Mouse (Mus musculus): ENCODE results near the gene Nus1. TPM values are rescaled to one million over a fixed set of nuclear protein-coding genes. Genes with fewer than 3 reads are reported as not detected.

Gene Nus1
- 12.0 and 14.3 TPM in 2 replicates for polyA plus RNA-seq (2014; fragmentation: Nextera tagmentation; extraction: Ambion mirVana)

- no peaks in the 10 kb centered on the region for H3K27me3 ChIP-seq (replicated peaks; ENCODE audit: control insufficient read depth, insufficient read depth, low read length)
- peaks cover 18% of the 10 kb centered on the region for H3K4me1 ChIP-seq (ENCODE audit: control insufficient read depth, insufficient read depth, low read length)
- under 1% methylated on average over 64 of the region's 79 CpGs for WGBS
- H3K4me3 ChIP-seq (ENCODE audit: low read depth, low read length): peak within 1 kb of the TSS; percentile 86
- ATAC-seq (peak; percentile 99), DNase-seq (ENCODE audit: low spot score) (peak; percentile 99)
- no peaks in the 10 kb centered on the region for H3K36me3 ChIP-seq (ENCODE audit: control insufficient read depth, insufficient read depth, low read length)
- H3K9ac ChIP-seq (ENCODE audit: low read length): peak within 1 kb of the TSS; percentile 93
- H3K4me2 ChIP-seq (ENCODE audit: low read length): peak within 1 kb of the TSS; percentile 72
- peak within 1 kb of the TSS; percentile 93 for H3K27ac ChIP-seq (ENCODE audit: low read depth, low read length)
- H3K9me3 ChIP-seq (replicated peaks; ENCODE audit: control insufficient read depth, low read length): no peaks in the 10 kb centered on the region
Measured at GRCm38 (mm10) chr10:52417299-52417997, at the start of gene Nus1. Gene Nus1, plus strand, starts transcription at chr10:52417547.

- no peaks in the 10 kb centered on the region for H3K4me1 ChIP-seq (ENCODE audit: control insufficient read depth, insufficient read depth, low read length)
- H3K9ac ChIP-seq (ENCODE audit: low read length): no peak overlapping the region
- H3K4me3 ChIP-seq (ENCODE audit: low read depth, low read length): no peak overlapping the region
- DNase-seq (ENCODE audit: low spot score) (no peak), ATAC-seq (no peak)
- H3K9me3 ChIP-seq (replicated peaks; ENCODE audit: control insufficient read depth, low read length): no peaks in the 10 kb centered on the region
- H3K27me3 ChIP-seq (replicated peaks; ENCODE audit: control insufficient read depth, insufficient read depth, low read length): no peaks in the 10 kb centered on the region
- H3K36me3 ChIP-seq (ENCODE audit: control insufficient read depth, insufficient read depth, low read length): no peaks in the 10 kb centered on the region
- 85% methylated on average over 4 of the region's 4 CpGs for WGBS
- no peak overlapping the region for H3K4me2 ChIP-seq (ENCODE audit: low read length)
- H3K27ac ChIP-seq (ENCODE audit: low read depth, low read length): no peak overlapping the region
Measured at GRCm38 (mm10) chr10:52368376-52368775, 49.0 kb upstream of the Nus1 start.

GRCm38 (mm10) chr10:52373834-52374233 lies 43.5 kb upstream of the Nus1 start:
- no peak overlapping the region for H3K4me2 ChIP-seq (ENCODE audit: low read length)
- ATAC-seq: no peak
- no peak for DNase-seq (ENCODE audit: low spot score)
- no peak overlapping the region for H3K9ac ChIP-seq (ENCODE audit: low read length)
- H3K27ac ChIP-seq (ENCODE audit: low read depth, low read length): no peak overlapping the region
- no peak overlapping the region for H3K4me3 ChIP-seq (ENCODE audit: low read depth, low read length)
- H3K9me3 ChIP-seq (replicated peaks; ENCODE audit: control insufficient read depth, low read length): no peaks in the 10 kb centered on the region
- H3K36me3 ChIP-seq (ENCODE audit: control insufficient read depth, insufficient read depth, low read length): no peaks in the 10 kb centered on the region
- H3K27me3 ChIP-seq (replicated peaks; ENCODE audit: control insufficient read depth, insufficient read depth, low read length): no peaks in the 10 kb centered on the region
- 87% methylated on average over 4 of the region's 4 CpGs for WGBS
- H3K4me1 ChIP-seq (ENCODE audit: control insufficient read depth, insufficient read depth, low read length): peaks cover 3% of the 10 kb centered on the region; the same call in 1 of the 2 replicates

- Histone ChIP-seq H3K36me3 (ENCODE audit: control insufficient read depth, insufficient read depth, low read length) (no peaks in the 10 kb centered on the region), H3K9ac (ENCODE audit: low read length) (no peak overlapping the region), H3K27ac (ENCODE audit: low read depth, low read length) (no peak overlapping the region), H3K4me2 (ENCODE audit: low read length) (no peak overlapping the region), H3K27me3 (replicated peaks; ENCODE audit: control insufficient read depth, insufficient read depth, low read length) (no peaks in the 10 kb centered on the region), H3K9me3 (replicated peaks; ENCODE audit: control insufficient read depth, low read length) (no peaks in the 10 kb centered on the region), H3K4me3 (ENCODE audit: low read depth, low read length) (no peak overlapping the region), H3K4me1 (ENCODE audit: control insufficient read depth, insufficient read depth, low read length) (peaks cover 10% of the 10 kb centered on the region)
- no peak for DNase-seq (ENCODE audit: low spot score)
- no peak for ATAC-seq
Measured at GRCm38 (mm10) chr10:52374651-52375050, 42.7 kb upstream of the Nus1 start.

- Histone ChIP-seq H3K4me3 (ENCODE audit: low read depth, low read length) (no peak overlapping the region), H3K9ac (ENCODE audit: low read length) (no peak overlapping the region), H3K9me3 (replicated peaks; ENCODE audit: control insufficient read depth, low read length) (no peaks in the 10 kb centered on the region), H3K27ac (ENCODE audit: low read depth, low read length) (no peak overlapping the region), H3K27me3 (replicated peaks; ENCODE audit: control insufficient read depth, insufficient read depth, low read length) (no peaks in the 10 kb centered on the region), H3K4me2 (ENCODE audit: low read length) (no peak overlapping the region), H3K4me1 (ENCODE audit: control insufficient read depth, insufficient read depth, low read length) (peaks cover 11% of the 10 kb centered on the region), H3K36me3 (ENCODE audit: control insufficient read depth, insufficient read depth, low read length) (no peaks in the 10 kb centered on the region)
- DNase-seq (ENCODE audit: low spot score): no peak
- ATAC-seq: no peak
- WGBS: 95% methylated on average over 2 of the region's 2 CpGs
Measured at GRCm38 (mm10) chr10:52376422-52376821, 40.9 kb upstream of the Nus1 start.

- H3K36me3 ChIP-seq (ENCODE audit: control insufficient read depth, insufficient read depth, low read length): no peaks in the 10 kb centered on the region
- no peak overlapping the region for H3K9ac ChIP-seq (ENCODE audit: low read length)
- no peaks in the 10 kb centered on the region for H3K27me3 ChIP-seq (replicated peaks; ENCODE audit: control insufficient read depth, insufficient read depth, low read length)
- 94% methylated on average over 2 of the region's 2 CpGs for WGBS
- no peak for DNase-seq (ENCODE audit: low spot score)
- H3K4me2 ChIP-seq (ENCODE audit: low read length): no peak overlapping the region
- H3K4me3 ChIP-seq (ENCODE audit: low read depth, low read length): no peak overlapping the region
- no peaks in the 10 kb centered on the region for H3K9me3 ChIP-seq (replicated peaks; ENCODE audit: control insufficient read depth, low read length)
- H3K27ac ChIP-seq (ENCODE audit: low read depth, low read length): no peak overlapping the region
- ATAC-seq: no peak
- peaks cover 11% of the 10 kb centered on the region for H3K4me1 ChIP-seq (ENCODE audit: control insufficient read depth, insufficient read depth, low read length)
Measured at GRCm38 (mm10) chr10:52377813-52378212, 39.5 kb upstream of the Nus1 start.

GRCm38 (mm10) chr10:52381321-52381801 lies 36.0 kb upstream of the Nus1 start:
- 0% methylated on average over 19 of the region's 19 CpGs for WGBS
- ATAC-seq (peak; percentile 11), DNase-seq (ENCODE audit: low spot score) (peak; percentile 49)
- Histone ChIP-seq H3K4me3 (ENCODE audit: low read depth, low read length) (peak overlapping the region; percentile 91), H3K36me3 (ENCODE audit: control insufficient read depth, insufficient read depth, low read length) (no peaks in the 10 kb centered on the region), H3K27ac (ENCODE audit: low read depth, low read length) (peak overlapping the region; percentile 93), H3K4me1 (ENCODE audit: control insufficient read depth, insufficient read depth, low read length) (peaks cover 11% of the 10 kb centered on the region), H3K9me3 (replicated peaks; ENCODE audit: control insufficient read depth, low read length) (no peaks in the 10 kb centered on the region), H3K4me2 (ENCODE audit: low read length) (peak overlapping the region; percentile 74), H3K27me3 (replicated peaks; ENCODE audit: control insufficient read depth, insufficient read depth, low read length) (no peaks in the 10 kb centered on the region), H3K9ac (ENCODE audit: low read length) (peak overlapping the region; percentile 92)

GRCm38 (mm10) chr10:52381845-52382591 lies 35.3 kb upstream of the Nus1 start, which contains the start of gene Gopc:
Gene Gopc, minus strand, starts transcription at chr10:52382124.
- no peaks in the 10 kb centered on the region for H3K36me3 ChIP-seq (ENCODE audit: control insufficient read depth, insufficient read depth, low read length)
- peak within 1 kb of the TSS; percentile 93 for H3K27ac ChIP-seq (ENCODE audit: low read depth, low read length)
- WGBS: under 1% methylated on average over 70 of the region's 71 CpGs
- H3K4me2 ChIP-seq (ENCODE audit: low read length): peak within 1 kb of the TSS; percentile 74
- peak within 1 kb of the TSS; percentile 92 for H3K9ac ChIP-seq (ENCODE audit: low read length)
- H3K4me3 ChIP-seq (ENCODE audit: low read depth, low read length): peak within 1 kb of the TSS; percentile 91
- no peaks in the 10 kb centered on the region for H3K9me3 ChIP-seq (replicated peaks; ENCODE audit: control insufficient read depth, low read length)
- H3K27me3 ChIP-seq (replicated peaks; ENCODE audit: control insufficient read depth, insufficient read depth, low read length): no peaks in the 10 kb centered on the region
- ATAC-seq (peak; percentile 98), DNase-seq (ENCODE audit: low spot score) (peak; percentile 99)
- peaks cover 11% of the 10 kb centered on the region for H3K4me1 ChIP-seq (ENCODE audit: control insufficient read depth, insufficient read depth, low read length)

GRCm38 (mm10) chr10:52383022-52383421 lies 34.3 kb upstream of the Nus1 start:
- Histone ChIP-seq H3K9ac (ENCODE audit: low read length) (no peak overlapping the region), H3K27me3 (replicated peaks; ENCODE audit: control insufficient read depth, insufficient read depth, low read length) (no peaks in the 10 kb centered on the region), H3K9me3 (replicated peaks; ENCODE audit: control insufficient read depth, low read length) (no peaks in the 10 kb centered on the region), H3K27ac (ENCODE audit: low read depth, low read length) (no peak overlapping the region), H3K36me3 (ENCODE audit: control insufficient read depth, insufficient read depth, low read length) (no peaks in the 10 kb centered on the region), H3K4me1 (ENCODE audit: control insufficient read depth, insufficient read depth, low read length) (peaks cover 11% of the 10 kb centered on the region), H3K4me3 (ENCODE audit: low read depth, low read length) (peak overlapping the region; percentile 91; the same call in 1 of the 2 replicates), H3K4me2 (ENCODE audit: low read length) (peak overlapping the region; percentile 58)
- DNase-seq (ENCODE audit: low spot score) (no peak), ATAC-seq (no peak)
- WGBS: 87% methylated on average over 6 of the region's 6 CpGs
